ENCODE assay signal across 8 mouse cellular contexts in genomic region chr13:58216395-58216794, GRCm38 (mm10). TPM values are rescaled to one million over a fixed set of nuclear protein-coding genes. Genes with fewer than 3 reads are reported as not detected.
DNase-seq lines count a peak whose midpoint lies in the region; ATAC-seq and TF ChIP-seq lines count a peak whose summit lies in the region.

No protein-coding gene starts in this region.

- peaks cover 5 to 28% of the 10 kb centered on the region in 2 experiments for H3K4me1 ChIP-seq in heart, embryonic 14.5 days (ENCODE audit: control insufficient read depth in 2 of 2, insufficient read depth in 2 of 2, low read length in 2 of 2)
- H3K4me1 ChIP-seq in hindbrain, postnatal 0 days (ENCODE audit: insufficient read depth, low read length): peaks cover 12% of the 10 kb centered on the region
- peaks cover 40% of the 10 kb centered on the region for H3K4me1 ChIP-seq in midbrain, embryonic 10.5 days

- H3K9me3 ChIP-seq in heart, embryonic 14.5 days (ENCODE audit: control insufficient read depth, low read length): no peaks in the 10 kb centered on the region
- H3K9me3 ChIP-seq in hindbrain, postnatal 0 days (ENCODE audit: low read length): no peaks in the 10 kb centered on the region
- no peaks in the 10 kb centered on the region for H3K9me3 ChIP-seq in midbrain, embryonic 10.5 days (replicated peaks)

- no peak for TF ChIP-seq CTCF in hindbrain, postnatal 0 days (IDR thresholded peaks at IDR 0.05; ENCODE audit: low read depth)

- H3K36me3 ChIP-seq in heart, embryonic 14.5 days (ENCODE audit: control insufficient read depth, insufficient read depth, low read length): no peaks in the 10 kb centered on the region
- H3K36me3 ChIP-seq in hindbrain, postnatal 0 days (ENCODE audit: insufficient read depth, low read length): no peaks in the 10 kb centered on the region
- H3K36me3 ChIP-seq in midbrain, embryonic 10.5 days: peaks cover 3% of the 10 kb centered on the region; the same call in 1 of the 2 replicates

- peak overlapping the region; percentile 85 for H3K4me2 ChIP-seq in heart, embryonic 14.5 days (ENCODE audit: low read length)
- peak overlapping the region; percentile 68 for H3K4me2 ChIP-seq in hindbrain, postnatal 0 days (ENCODE audit: low read depth, low read length)

- peak overlapping the region; percentile 98 for H3K9ac ChIP-seq in heart, embryonic 14.5 days (ENCODE audit: low read length)
- peak overlapping the region; percentile 83; the same call in 1 of the 2 replicates for H3K9ac ChIP-seq in hindbrain, postnatal 0 days (replicated peaks; ENCODE audit: low read length)

- WGBS in heart, embryonic 14.5 days: 86% methylated on average over 9 of the region's 9 CpGs
- WGBS in hindbrain, postnatal 0 days: 91% methylated on average over 9 of the region's 9 CpGs
- 91% methylated on average over 9 of the region's 9 CpGs for WGBS in midbrain, embryonic 10.5 days

- peak overlapping the region; percentile 92 to 99; a peak in 3 of 4 replicates for H3K4me3 ChIP-seq in heart, embryonic 14.5 days (ENCODE audit: control insufficient read depth in 1 of 2, insufficient read depth in 1 of 2, low read depth in 1 of 2, low read length in 2 of 2)
- peak overlapping the region; percentile 93 for H3K4me3 ChIP-seq in hindbrain, postnatal 0 days (ENCODE audit: low read length)
- peak overlapping the region; percentile 99 for H3K4me3 ChIP-seq in midbrain, embryonic 10.5 days

- DNase-seq in heart, adult 8-10 months (ENCODE audit: low spot score): no peak
- DNase-seq in adipocyte (ENCODE audit: low spot score): peak; percentile 73
- no peak for DNase-seq in hindbrain, postnatal 0 days (ENCODE audit: low spot score)
- DNase-seq in midbrain, embryonic 10.5 days (ENCODE audit: low spot score): no peak
- DNase-seq in retina, embryonic 14.5 days (ENCODE audit: low spot score): no peak
- DNase-seq in ovary, postnatal 10 days (ENCODE audit: low spot score): no peak

- ATAC-seq in heart, embryonic 14.5 days (ENCODE audit: insufficient number of reproducible peaks, insufficient read depth, low FRiP score, low read depth): no peak
- no peak for ATAC-seq in hindbrain, postnatal 0 days
- ATAC-seq in megakaryocyte-erythroid progenitor cell, adult 5-6 weeks (replicated peaks; ENCODE audit: low FRiP score, low TSS enrichment, poor library complexity, severe bottlenecking): no peak

- no peaks in the 10 kb centered on the region for H3K27me3 ChIP-seq in heart, embryonic 14.5 days (ENCODE audit: control insufficient read depth, insufficient read depth, low read length)
- H3K27me3 ChIP-seq in hindbrain, postnatal 0 days (ENCODE audit: insufficient read depth, low read length): no peaks in the 10 kb centered on the region
- H3K27me3 ChIP-seq in midbrain, embryonic 10.5 days (ENCODE audit: low read depth, poor library complexity, severe bottlenecking): peaks cover 6% of the 10 kb centered on the region; the same call in 1 of the 2 replicates

- no peak overlapping the region for H3K27ac ChIP-seq in heart, embryonic 14.5 days (replicated peaks in 1 of 2; ENCODE audit: control insufficient read depth in 1 of 2, insufficient read depth in 1 of 2, low read depth in 2 of 2, low read length in 2 of 2)
- peak overlapping the region; percentile 87 for H3K27ac ChIP-seq in hindbrain, postnatal 0 days
- H3K27ac ChIP-seq in midbrain, embryonic 10.5 days (replicated peaks): peak overlapping the region; percentile 97; the same call in 1 of the 2 replicates

RNA-seq across cellular contexts. Expression of gene Ubqln1, which starts 0.9 kb away (rescaled TPM):
- 66.6 and 67.2 TPM in 2 replicates for polyA plus RNA-seq in heart, embryonic 14.5 days (2014; fragmentation: Nextera tagmentation; extraction: Ambion mirVana)
- 10 to 100 TPM; 46.8 to 51.6 (median 48.3) TPM for total RNA-seq in heart, adult 8-10 months (2022)
- total RNA-seq in hindbrain, postnatal 0 days (2014; rRNA removed): 243 and 285 TPM in 2 replicates
- polyA plus RNA-seq in hindbrain, postnatal 0 days (2015; fragmentation: Nextera tagmentation; extraction: Ambion mirVana): 106 and 111 TPM in 2 replicates
- polyA plus RNA-seq in midbrain, embryonic 10.5 days (2016; fragmentation: Nextera tagmentation; extraction: Ambion mirVana): 128 and 134 TPM in 2 replicates
- total RNA-seq in megakaryocyte-erythroid progenitor cell, adult 5-6 weeks (2014; fragmentation: Nextera tagmentation): 72.5 and 79.4 TPM in 2 replicates
- 76.5 and 87.6 TPM in 2 replicates for total RNA-seq in megakaryocyte-erythroid progenitor cell, adult 5-6 weeks (2017)

RNA-seq across cellular contexts. Expression of gene Idnk, which starts 58.9 kb away (rescaled TPM):
- polyA plus RNA-seq in heart, embryonic 14.5 days (2014; fragmentation: Nextera tagmentation; extraction: Ambion mirVana): 31.7 and 38.2 TPM in 2 replicates
- 10 to 100 TPM; 21.2 to 26.2 (median 24.6) TPM for total RNA-seq in heart, adult 8-10 months (2022)
- total RNA-seq in hindbrain, postnatal 0 days (2014; rRNA removed): 20.2 and 20.6 TPM in 2 replicates
- 52.5 and 55.3 TPM in 2 replicates for polyA plus RNA-seq in hindbrain, postnatal 0 days (2015; fragmentation: Nextera tagmentation; extraction: Ambion mirVana)
- polyA plus RNA-seq in midbrain, embryonic 10.5 days (2016; fragmentation: Nextera tagmentation; extraction: Ambion mirVana): 56.1 and 62.9 TPM in 2 replicates
- total RNA-seq in megakaryocyte-erythroid progenitor cell, adult 5-6 weeks (2014; fragmentation: Nextera tagmentation): 28.7 and 32.6 TPM in 2 replicates
- total RNA-seq in megakaryocyte-erythroid progenitor cell, adult 5-6 weeks (2017): 29.1 and 43.7 TPM in 2 replicates

RNA-seq across cellular contexts. Expression of gene Gkap1, which starts 59.1 kb away (rescaled TPM):
- 32.1 and 34.1 TPM in 2 replicates for polyA plus RNA-seq in heart, embryonic 14.5 days (2014; fragmentation: Nextera tagmentation; extraction: Ambion mirVana)
- 10 to 100 TPM; 18.4 to 28.5 (median 22.0) TPM for total RNA-seq in heart, adult 8-10 months (2022)
- 10.0 and 18.6 TPM in 2 replicates for total RNA-seq in hindbrain, postnatal 0 days (2014; rRNA removed)
- polyA plus RNA-seq in hindbrain, postnatal 0 days (2015; fragmentation: Nextera tagmentation; extraction: Ambion mirVana): 39.5 and 41.1 TPM in 2 replicates
- 27.4 and 28.1 TPM in 2 replicates for polyA plus RNA-seq in midbrain, embryonic 10.5 days (2016; fragmentation: Nextera tagmentation; extraction: Ambion mirVana)
- 13.4 and 20.4 TPM in 2 replicates for total RNA-seq in megakaryocyte-erythroid progenitor cell, adult 5-6 weeks (2014; fragmentation: Nextera tagmentation)
- total RNA-seq in megakaryocyte-erythroid progenitor cell, adult 5-6 weeks (2017): 27.6 and 33.6 TPM in 2 replicates

Comparison
In these comparisons a context has a peak if more than half of its experiments do, and no peak if none do; other contexts are left out.
1. H3K27ac ChIP-seq: peak in hindbrain, postnatal 0 days (single experiment) and midbrain, embryonic 10.5 days (single experiment); none in heart, embryonic 14.5 days (0 of 2).
2. Peak in every context shown above with its lines, with median percentiles within 50 percentile points of each other: H3K4me3 ChIP-seq.